Mouse (Mus musculus): ENCODE measurements around the gene Syt12.

GRCm38 (mm10) chr19:4422581-4422980 is 54.7 kb downstream of the Syt12 start:
- no peak for TF ChIP-seq CTCF (IDR thresholded peaks at IDR 0.05; ENCODE audit: low read depth)
- TF ChIP-seq EP300 (IDR thresholded peaks at IDR 0.05; ENCODE audit: low read depth) = no peak

Data from liver, postnatal 0 days (tissue).